Mouse (Mus musculus) bone marrow macrophage, adult 2 months (primary cell): ENCODE results near the gene Col4a6.

ENCODE experiments used
- CTCF ChIP-seq: IDR thresholded peaks from 2 replicates; pipeline ENCODE4 v1.5.1; 2012; ENCODE audit warnings: low read depth, mild to moderate bottlenecking, low read length, moderate library complexity
- POLR2A ChIP-seq: IDR thresholded peaks from 2 replicates; pipeline ENCODE4 v1.6.1; 2012; ENCODE audit warnings: mild to moderate bottlenecking, low read depth, low read length, borderline replicate concordance

GRCm38 (mm10) chrX:141198993-141199392, 274.9 kb downstream of the Col4a6 start:
- TF ChIP-seq POLR2A (no peak), CTCF (no peak)
